Mouse (Mus musculus): Measurements from ENCODE around the gene Aloxe3. TPM values are rescaled to one million over a fixed set of nuclear protein-coding genes. Genes with fewer than 3 reads are reported as not detected.
A peak's percentile ranks its signal among the peaks of the same experiment; 100 is the strongest.

Aloxe3 gene
- total and polyA plus RNA-seq, 3 experiments = 0.13 TPM; not detected in 2

DNA sequence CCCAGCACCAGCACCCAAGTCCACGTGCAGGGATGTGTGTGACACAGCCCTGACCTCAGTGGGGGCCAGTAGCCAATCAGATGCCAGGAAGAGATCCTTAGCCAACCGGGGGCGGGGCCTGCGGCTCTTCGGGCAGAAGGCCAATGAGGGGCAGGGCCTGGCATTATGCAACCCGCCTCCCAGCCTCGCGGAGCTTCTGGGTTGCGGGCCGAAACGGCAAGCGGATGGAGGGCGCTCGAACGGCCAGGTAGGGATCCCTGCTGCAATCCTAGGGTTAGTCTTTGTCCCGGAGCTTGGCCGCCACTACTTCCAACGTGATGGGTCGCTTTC is 27.0 kb upstream of the Aloxe3 start:
- peaks cover 17 to 21% of the 10 kb centered on the region in 2 experiments for H3K4me1 ChIP-seq (ENCODE audit: control insufficient read depth in 1 of 2, insufficient read depth in 2 of 2, low read length in 2 of 2)
- DNase-seq (ENCODE audit: low read depth, low spot score) = peak; percentile 98
- TF ChIP-seq ZNF384 (IDR thresholded peaks at IDR 0.05; ENCODE audit: low read depth, low read length) = no peak
- no peak; the same call in 1 of the 2 replicates for TF ChIP-seq POLR2AphosphoS2 (IDR thresholded peaks at IDR 0.05; ENCODE audit: low read length)
- peak; percentile 99 for TF ChIP-seq MXI1 (IDR thresholded peaks at IDR 0.05; ENCODE audit: low read depth, low read length)
- TF ChIP-seq USF1 (IDR thresholded peaks at IDR 0.05; ENCODE audit: low read depth, low read length) = peak; percentile 75
- TF ChIP-seq USF2 (IDR thresholded peaks at IDR 0.05; ENCODE audit: borderline replicate concordance in 1 of 2, insufficient read depth in 1 of 2, low read depth in 1 of 2, low read length in 2 of 2) = no peak
- TF ChIP-seq E2F4 (IDR thresholded peaks at IDR 0.05; ENCODE audit: borderline replicate concordance, low read depth, low read length) = no peak
- peak; percentile 46 for TF ChIP-seq HCFC1 (IDR thresholded peaks at IDR 0.05; ENCODE audit: low read depth, low read length)
- TF ChIP-seq ZKSCAN1 (IDR thresholded peaks at IDR 0.05; ENCODE audit: low read depth, low read length) = no peak
- no peak for TF ChIP-seq KAT2A (conservative IDR thresholded peaks at IDR 0.05; ENCODE audit: low read depth, low read length)
- TF ChIP-seq RAD21 (IDR thresholded peaks at IDR 0.05; ENCODE audit: low read depth, low read length) = no peak
- no peak for TF ChIP-seq GABPA (IDR thresholded peaks at IDR 0.05; ENCODE audit: low read depth, low read length)
- no peak for TF ChIP-seq MYB (IDR thresholded peaks at IDR 0.05; ENCODE audit: low read depth, low read length)
- TF ChIP-seq JUND (IDR thresholded peaks at IDR 0.05; ENCODE audit: low read depth, low read length) = no peak
- TF ChIP-seq TCF12 (IDR thresholded peaks at IDR 0.05; ENCODE audit: low read depth, low read length) = 0 out of 2 replicates have a peak, but pooled peaks have one; percentile 18
- peak; percentile 82 for TF ChIP-seq ETS1 (IDR thresholded peaks at IDR 0.05; ENCODE audit: low read depth, low read length)
- TF ChIP-seq CHD1 (IDR thresholded peaks at IDR 0.05; ENCODE audit: low read depth, low read length) = no peak
- TF ChIP-seq BHLHE40 (IDR thresholded peaks at IDR 0.05; ENCODE audit: borderline replicate concordance, low read depth, low read length) = peak; percentile 87
- no peak for TF ChIP-seq SMC3 (IDR thresholded peaks at IDR 0.05; ENCODE audit: low read depth, low read length)
- peak; percentile 97 for TF ChIP-seq MAX (IDR thresholded peaks at IDR 0.05; ENCODE audit: low read length)
- no peak for TF ChIP-seq EP300 (IDR thresholded peaks at IDR 0.05; ENCODE audit: low read depth in 1 of 2, low read length in 2 of 2)
- 0 out of 2 replicates have a peak, but pooled peaks have one; percentile 29 for TF ChIP-seq UBTF (IDR thresholded peaks at IDR 0.05; ENCODE audit: borderline replicate concordance, insufficient read depth, low read depth, low read length)
- TF ChIP-seq NRF1 (IDR thresholded peaks at IDR 0.05; ENCODE audit: insufficient read depth, low read depth, low read length, poor library complexity, severe bottlenecking) = peak; percentile 24; the same call in 1 of the 2 replicates
- no peak for TF ChIP-seq MAFK (IDR thresholded peaks at IDR 0.05; ENCODE audit: borderline replicate concordance, low read depth, low read length)
- no peak for TF ChIP-seq CHD2 (IDR thresholded peaks at IDR 0.05; ENCODE audit: low read length)
- no peak for TF ChIP-seq ELF1 (IDR thresholded peaks at IDR 0.05; ENCODE audit: low read depth, low read length)
- no peak for TF ChIP-seq ZMIZ1 (IDR thresholded peaks at IDR 0.05; ENCODE audit: low read depth, low read length)
- TF ChIP-seq TBP (IDR thresholded peaks at IDR 0.05; ENCODE audit: low read depth, low read length) = no peak; the same call in 1 of the 2 replicates
- TF ChIP-seq NELFE (IDR thresholded peaks at IDR 0.05; ENCODE audit: low read depth, low read length) = no peak
- no peak for TF ChIP-seq POLR2AphosphoS5 (IDR thresholded peaks at IDR 0.05; ENCODE audit: borderline replicate concordance, low read depth, low read length)
- no peak for TF ChIP-seq RCOR1 (IDR thresholded peaks at IDR 0.05; ENCODE audit: low read depth, low read length)
- no peak for TF ChIP-seq ZC3H11A (IDR thresholded peaks at IDR 0.05; ENCODE audit: low read depth, low read length)
- 0 out of 2 replicates have a peak, but pooled peaks have one; percentile 51 for TF ChIP-seq MAZ (IDR thresholded peaks at IDR 0.05; ENCODE audit: low read depth, low read length)
- no peak for TF ChIP-seq TAL1 (IDR thresholded peaks at IDR 0.05; ENCODE audit: low read length)
- TF ChIP-seq POLR2A (IDR thresholded peaks at IDR 0.05; ENCODE audit: control insufficient read depth in 1 of 2, insufficient read depth in 1 of 2, low read depth in 1 of 2, low read length in 2 of 2, poor library complexity in 1 of 2) = peak in 1 of 2 experiments; percentile 46; a peak in 1 of 4 replicates
- no peak for TF ChIP-seq MEF2A (IDR thresholded peaks at IDR 0.05; ENCODE audit: extremely low read depth, insufficient replicate concordance, low read depth, low read length, poor library complexity, severe bottlenecking)
- TF ChIP-seq GATA1 (IDR thresholded peaks at IDR 0.05; ENCODE audit: low read depth, low read length) = no peak
- peak; percentile 97 for TF ChIP-seq SIN3A (IDR thresholded peaks at IDR 0.05; ENCODE audit: low read length)
- peak in 1 of 3 experiments; percentile 19; a peak in 1 of 6 replicates for TF ChIP-seq CTCF (IDR thresholded peaks at IDR 0.05 in 2 of 3, conservative IDR thresholded peaks at IDR 0.05 in 1 of 3; ENCODE audit: control insufficient read depth in 1 of 3, insufficient read depth in 1 of 3, low read depth in 2 of 3, low read length in 3 of 3, poor library complexity in 1 of 3, severe bottlenecking in 1 of 3)

More for the DNA sequence above, 27.0 kb upstream of the Aloxe3 start:
- Histone ChIP-seq H3K79me2 (ENCODE audit: control insufficient read depth, insufficient read depth, low read length, poor library complexity) (peaks cover 17% of the 10 kb centered on the region), H3K9me3 (replicated peaks; ENCODE audit: insufficient read depth, low read length) (no peaks in the 10 kb centered on the region), H3K4me3 (ENCODE audit: control insufficient read depth in 1 of 2, insufficient read depth in 1 of 2, low read depth in 2 of 2, low read length in 2 of 2) (peak overlapping the region; percentile 63 to 86), H3K27me3 (ENCODE audit: control insufficient read depth in 1 of 2, insufficient read depth in 2 of 2, low read length in 2 of 2) (no peaks in the 10 kb centered on the region), H3K27ac (ENCODE audit: control insufficient read depth, low read depth, low read length) (peak overlapping the region; percentile 70), H3K36me3 (ENCODE audit: control insufficient read depth in 1 of 2, insufficient read depth in 2 of 2, low read length in 2 of 2) (peaks cover 0 to 13% of the 10 kb centered on the region in 2 experiments; a peak in 2 of 4 replicates), H3K9ac (ENCODE audit: control insufficient read depth, low read depth, low read length, poor library complexity, severe bottlenecking) (peak overlapping the region; percentile 68)
